Mouse (Mus musculus) stomach, postnatal 0 days (tissue): Measurements from ENCODE around the gene Wdr41. TPM values are rescaled to one million over a fixed set of nuclear protein-coding genes. Genes with fewer than 3 reads are reported as not detected.

Experiments
- ATAC-seq: fragments of 200-750 bp; cut with Nextera tagmentation; 2 replicates; pipeline ENCODE4 v1.8.0; 2017; ENCODE audit not compliant: low FRiP score, low TSS enrichment
- DNase-seq: peaks from one replicate; pipeline ENCODE4 v3.0.0-alpha.2; 2016; ENCODE audit warnings: low spot score
- H3K27ac ChIP-seq: fragments of 300-500 bp; sonication (generic); replicated peaks from 2 replicates; pipeline ENCODE4 v1.5.1; 2014; ENCODE audit warnings: mild to moderate bottlenecking, control low read depth
- H3K27me3 ChIP-seq: fragments of 300-500 bp; sonication (generic); 2 replicates; pipeline ENCODE4 v1.6.1; 2014; ENCODE audit warnings: low read length; ENCODE audit not compliant: control insufficient read depth, insufficient read depth
- H3K36me3 ChIP-seq: fragments of 300-500 bp; sonication (generic); 2 replicates; pipeline ENCODE4 v1.6.1; 2014; ENCODE audit warnings: low read length, mixed read lengths; ENCODE audit not compliant: control insufficient read depth, insufficient read depth
- H3K4me1 ChIP-seq: fragments of 300-500 bp; sonication (generic); replicated peaks from 2 replicates; pipeline ENCODE4 v1.6.1; 2014; ENCODE audit warnings: antibody characterized with exemption; ENCODE audit not compliant: control insufficient read depth, insufficient read depth
- H3K4me2 ChIP-seq: fragments of 300-500 bp; sonication (generic); replicated peaks from 2 replicates; pipeline ENCODE4 v1.6.1; 2014; ENCODE audit warnings: low read depth, mild to moderate bottlenecking, control low read depth, moderate library complexity
- H3K4me3 ChIP-seq: fragments of 300-500 bp; sonication (generic); 2 replicates; pipeline ENCODE4 v1.5.1; 2014; ENCODE audit warnings: low read depth, low read length, control low read depth
- H3K9ac ChIP-seq: fragments of 300-500 bp; sonication (generic); 2 replicates; pipeline ENCODE4 v1.6.1; 2014; ENCODE audit warnings: mild to moderate bottlenecking, low read length, control low read depth, mixed read lengths
- H3K9me3 ChIP-seq: fragments of 300-500 bp; sonication (generic); 2 replicates; pipeline ENCODE4 v1.6.1; 2016; ENCODE audit warnings: low read length; ENCODE audit not compliant: control insufficient read depth
- CTCF ChIP-seq: IDR thresholded peaks from 2 replicates; pipeline ENCODE4 v1.5.1; 2016; ENCODE audit warnings: antibody characterized with exemption, low read depth, mild to moderate bottlenecking, moderate library complexity
- EP300 ChIP-seq: optimal IDR thresholded peaks from 2 replicates; pipeline ENCODE3; 2016; ENCODE audit warnings: antibody characterized with exemption
- WGBS: fragments of 180-500 bp; shearing (Covaris S2); extraction: QIAGEN DNeasy Blood & Tissue Kit; methylation state at CpG from one replicate; pipeline ENCODE4 v1.1.7; 2014; 5-methylcytosine and 5-hydroxymethylcytosine counted together
- polyA plus RNA-seq: library from polyadenylated mRNA; unstranded; fragments of >200 nt; fragmentation: Nextera tagmentation; extraction: Ambion mirVana; gene quantifications from 2 replicates; pipeline ENCODE4 v1.2.1, GENCODE M21; 2015

Wdr41 gene
- polyA plus RNA-seq, 1 experiment from 2014 or later, result 17.0 TPM

GRCm38 (mm10) chr13:95030828-95031227 lies 54.7 kb downstream of the Wdr41 start:
- no peak overlapping the region for H3K4me3 ChIP-seq
- peaks cover 5% of the 10 kb centered on the region; the same call in 1 of the 2 replicates for H3K36me3 ChIP-seq
- DNase-seq (no peak), ATAC-seq (no peak)
- no peak overlapping the region for H3K4me2 ChIP-seq
- H3K4me1 ChIP-seq, result no peaks in the 10 kb centered on the region
- H3K27me3 ChIP-seq, result no peaks in the 10 kb centered on the region
- 85% methylated on average over 6 of the region's 6 CpGs for WGBS
- H3K27ac ChIP-seq, result no peak overlapping the region
- TF ChIP-seq CTCF (no peak), EP300 (no peak)
- H3K9me3 ChIP-seq, result no peaks in the 10 kb centered on the region
- no peak overlapping the region for H3K9ac ChIP-seq

- TF ChIP-seq CTCF (no peak), EP300 (no peak)
- DNase-seq, result no peak
- no peak for ATAC-seq
- H3K4me1 ChIP-seq, result no peaks in the 10 kb centered on the region
- no peak overlapping the region for H3K4me3 ChIP-seq
- H3K27ac ChIP-seq, result no peak overlapping the region
- 78% methylated on average over 17 of the region's 17 CpGs for WGBS
- no peak overlapping the region for H3K9ac ChIP-seq
- no peaks in the 10 kb centered on the region for H3K27me3 ChIP-seq
- H3K4me2 ChIP-seq, result no peak overlapping the region
- H3K9me3 ChIP-seq, result no peaks in the 10 kb centered on the region
- peaks cover 5% of the 10 kb centered on the region; the same call in 1 of the 2 replicates for H3K36me3 ChIP-seq
These were observed 56.1 kb downstream of the Wdr41 start for GRCm38 (mm10) chr13:95032127-95032831.

GRCm38 (mm10) chr13:95032973-95033372 lies 56.8 kb downstream of the Wdr41 start:
- DNase-seq (no peak), ATAC-seq (peak; percentile 74)
- Histone ChIP-seq H3K27ac (no peak overlapping the region), H3K4me2 (no peak overlapping the region), H3K4me1 (no peaks in the 10 kb centered on the region), H3K9ac (no peak overlapping the region), H3K27me3 (no peaks in the 10 kb centered on the region), H3K4me3 (no peak overlapping the region), H3K9me3 (no peaks in the 10 kb centered on the region), H3K36me3 (peaks cover 4% of the 10 kb centered on the region; the same call in 1 of the 2 replicates)
- no peak for TF ChIP-seq EP300
- TF ChIP-seq CTCF, result no peak
- 77% methylated on average over 6 of the region's 6 CpGs for WGBS

- H3K9ac ChIP-seq, result no peak overlapping the region
- whole genome bisulfite sequencing, result 66% methylated on average over 9 of the region's 9 CpGs
- no peak overlapping the region for H3K4me2 ChIP-seq
- H3K27me3 ChIP-seq, result no peaks in the 10 kb centered on the region
- no peak for DNase-seq
- no peaks in the 10 kb centered on the region for H3K36me3 ChIP-seq
- TF ChIP-seq EP300 (no peak), CTCF (no peak)
- no peak overlapping the region for H3K27ac ChIP-seq
- no peak for ATAC-seq
- H3K4me1 ChIP-seq, result no peaks in the 10 kb centered on the region
- H3K9me3 ChIP-seq, result no peaks in the 10 kb centered on the region
- no peak overlapping the region for H3K4me3 ChIP-seq
These were observed 58.0 kb downstream of the Wdr41 start for GRCm38 (mm10) chr13:95034094-95034493.

- H3K4me1 ChIP-seq, result no peaks in the 10 kb centered on the region
- no peaks in the 10 kb centered on the region for H3K9me3 ChIP-seq
- H3K9ac ChIP-seq, result no peak overlapping the region
- no peaks in the 10 kb centered on the region for H3K36me3 ChIP-seq
- no peak for DNase-seq
- H3K27ac ChIP-seq, result no peak overlapping the region
- ATAC-seq, result no peak
- H3K27me3 ChIP-seq, result no peaks in the 10 kb centered on the region
- TF ChIP-seq EP300 (no peak), CTCF (no peak)
- H3K4me2 ChIP-seq, result no peak overlapping the region
- WGBS, result 60% methylated on average over 2 of the region's 2 CpGs
- no peak overlapping the region for H3K4me3 ChIP-seq
These were observed 58.6 kb downstream of the Wdr41 start for GRCm38 (mm10) chr13:95034715-95035114.

GRCm38 (mm10) chr13:95038200-95038599 lies 62.1 kb downstream of the Wdr41 start:
- Histone ChIP-seq H3K4me1 (no peaks in the 10 kb centered on the region), H3K4me2 (no peak overlapping the region), H3K4me3 (no peak overlapping the region), H3K9ac (no peak overlapping the region), H3K27me3 (no peaks in the 10 kb centered on the region), H3K36me3 (no peaks in the 10 kb centered on the region), H3K27ac (no peak overlapping the region), H3K9me3 (no peaks in the 10 kb centered on the region)
- no peak for DNase-seq
- no peak for TF ChIP-seq CTCF
- no peak for TF ChIP-seq EP300
- ATAC-seq, result no peak
- WGBS, result 32% methylated on average over 4 of the region's 4 CpGs
